In the genomic region with DNA sequence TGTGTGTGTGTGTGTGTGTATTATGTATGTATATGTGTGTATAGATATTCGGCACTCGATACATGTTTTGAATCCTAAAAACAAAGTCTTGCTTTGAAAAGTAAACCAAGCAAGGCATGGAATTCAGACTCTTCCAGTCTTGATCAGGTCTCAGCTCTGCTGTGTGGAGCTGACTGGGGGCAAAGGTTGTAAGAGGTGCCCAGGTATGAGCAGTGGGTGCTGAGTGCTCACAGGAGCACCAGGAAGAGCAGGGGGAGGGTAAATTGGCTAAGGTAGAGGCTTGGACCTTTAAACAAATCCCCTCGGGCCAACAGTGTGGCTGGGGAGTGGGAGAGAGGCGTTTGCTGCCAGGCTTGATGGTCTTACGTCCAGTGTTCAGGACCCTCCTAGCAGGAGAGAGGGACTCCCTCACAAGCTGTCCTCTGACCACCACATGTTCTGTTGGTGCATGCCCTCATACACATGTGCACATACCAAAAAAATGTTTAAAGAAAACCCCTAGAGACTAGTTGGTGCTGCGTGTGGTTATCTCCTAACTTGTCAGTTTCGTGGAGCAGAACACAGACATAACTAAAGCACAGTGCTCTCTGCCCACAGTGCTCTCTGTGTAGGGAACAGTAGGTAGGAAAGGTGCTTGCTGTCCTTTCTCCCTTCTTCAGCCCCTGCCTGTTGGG, we compare ENCODE assay signal across 14 mouse cellular contexts.
"Had no signal": no experiment of that assay in that cellular context is flagged by ENCODE, and none has a peak within 500 bp of the region (broad histone marks: within the 10 kb centered on the region; RNA-seq: fewer than 3 reads in every experiment).

No protein-coding gene starts in this region.

- H3K4me3 ChIP-seq: limb, embryonic 13.5 days; megakaryocyte, embryonic 14.5 days; midbrain, embryonic 12.5 days; neural tube, embryonic 12.5 days had no signal

- DNase-seq: left cerebral cortex, postnatal 4 days; lung, embryonic 14.5 days; lung, postnatal 10 days; thymus, postnatal 4 days had no signal

- H3K9me3 ChIP-seq: limb, embryonic 13.5 days; megakaryocyte, embryonic 14.5 days; midbrain, embryonic 12.5 days; neural tube, embryonic 12.5 days had no signal

- H3K9ac ChIP-seq: limb, embryonic 13.5 days; lung, embryonic 14.5 days; midbrain, embryonic 12.5 days; neural tube, embryonic 12.5 days had no signal

- H3K4me2 ChIP-seq: limb, embryonic 13.5 days; liver, embryonic 11.5 days; lung, embryonic 14.5 days; midbrain, embryonic 12.5 days; neural tube, embryonic 12.5 days had no signal

- ATAC-seq: inflammation-experienced regulatory T-cells, adult 6 months; midbrain, embryonic 16.5 days had no signal

- H3K27me3 ChIP-seq: limb, embryonic 13.5 days; midbrain, embryonic 12.5 days; neural tube, embryonic 12.5 days had no signal

- H3K27ac ChIP-seq: kidney, postnatal 0 days; limb, embryonic 13.5 days; macrophage; midbrain, embryonic 12.5 days; neural tube, embryonic 12.5 days; stomach, postnatal 0 days had no signal

- H3K36me3 ChIP-seq: limb, embryonic 13.5 days; midbrain, embryonic 12.5 days had no signal
